Mouse (Mus musculus) right cerebral cortex, postnatal 36 days (tissue): ENCODE results near the gene Steap4.
"Not testable (repeated sequence)": the region's sequence is repeated elsewhere in the genome, so short reads cannot be mapped to it uniquely, and the experiment has no call there.

ENCODE experiments used
- DNase-seq, 2 experiments: peaks; one replicate each; pipeline ENCODE4 v3.0.0; 2022; ENCODE audit warnings: low spot score in 2 of 2, mixed read lengths in 1 of 2

Gene Steap4

DNA sequence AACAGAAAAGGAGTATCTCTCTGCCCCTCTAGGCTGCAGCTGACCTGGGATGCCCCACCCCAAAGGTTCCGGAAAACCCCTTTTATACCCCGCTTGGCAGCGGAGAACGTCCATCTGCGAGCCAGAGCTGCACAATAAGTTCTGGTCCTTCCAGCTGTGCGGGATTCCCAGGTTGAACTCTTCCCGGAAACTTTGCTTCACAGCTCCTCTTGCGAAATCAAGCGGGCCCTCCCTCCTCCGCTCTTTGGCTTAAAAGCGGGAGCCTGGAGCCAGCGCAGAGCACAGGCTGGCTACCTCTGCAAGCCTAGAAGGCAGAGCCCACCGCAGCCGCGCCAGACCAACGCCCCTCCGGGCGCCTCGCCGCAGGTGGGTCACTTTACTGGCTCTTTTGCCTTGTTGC is at the start of gene Steap4:
Gene Steap4 (plus strand): TSS at position 282 of the 400 bp plus-strand sequence.
- no peak for DNase-seq

DNA sequence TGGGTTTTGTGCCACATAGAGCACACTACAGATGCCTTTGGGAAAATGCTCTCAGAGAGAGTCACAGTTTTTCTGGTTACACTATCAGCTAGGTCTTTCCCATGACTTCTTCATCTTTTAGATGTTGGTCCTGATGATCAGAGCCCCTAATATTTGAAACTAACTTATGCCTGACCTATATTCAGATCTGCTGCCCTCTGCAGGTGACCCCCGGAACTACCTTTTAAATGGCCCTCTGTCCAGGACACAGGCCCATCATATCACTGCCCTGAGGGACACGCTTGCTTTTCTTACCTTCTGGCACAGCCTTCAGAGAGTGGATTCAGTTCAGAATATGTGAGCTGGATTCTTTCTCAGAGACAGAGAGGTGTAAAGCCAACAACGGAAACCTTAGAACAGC is 48.3 kb upstream of the Steap4 start:
- DNase-seq, result no peak

DNA sequence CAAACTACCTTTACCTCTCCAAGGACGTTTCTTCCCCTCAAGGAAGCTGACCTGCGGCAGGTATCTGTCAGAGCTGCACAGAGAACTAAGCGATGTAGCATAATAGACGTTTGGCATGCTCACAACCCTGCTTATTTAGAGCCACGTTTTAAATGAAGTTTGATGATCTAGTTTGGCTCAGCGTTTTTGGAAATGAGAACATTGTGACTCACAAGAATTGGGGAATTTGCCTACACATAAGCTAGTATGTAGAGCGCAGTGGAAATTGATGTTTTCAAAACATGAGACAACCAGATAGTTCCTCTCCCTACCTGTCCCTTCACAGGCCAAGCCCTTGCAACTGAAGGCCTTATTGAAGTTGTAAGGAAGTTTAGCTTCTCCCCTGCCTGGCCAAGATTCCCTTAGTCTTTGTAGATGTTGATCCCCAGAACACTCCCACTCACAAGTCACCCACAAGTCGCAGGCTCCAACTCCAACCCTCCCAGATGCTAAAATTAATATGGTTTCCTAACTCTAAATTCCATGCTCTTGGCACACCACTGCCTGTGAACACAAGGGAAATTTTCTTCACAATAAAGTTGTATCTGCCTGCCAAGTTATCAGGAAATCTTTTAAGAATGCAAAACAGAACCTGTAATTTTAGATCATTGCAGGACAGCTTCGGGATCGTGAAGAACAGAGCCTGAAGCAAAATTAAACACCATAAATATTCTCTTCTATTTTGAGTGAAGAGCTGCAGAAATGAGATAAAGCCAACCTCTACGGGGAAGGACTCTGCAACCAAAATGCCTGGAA is 42.6 kb upstream of the Steap4 start:
- DNase-seq, result peak; percentile 35 to 59

DNA sequence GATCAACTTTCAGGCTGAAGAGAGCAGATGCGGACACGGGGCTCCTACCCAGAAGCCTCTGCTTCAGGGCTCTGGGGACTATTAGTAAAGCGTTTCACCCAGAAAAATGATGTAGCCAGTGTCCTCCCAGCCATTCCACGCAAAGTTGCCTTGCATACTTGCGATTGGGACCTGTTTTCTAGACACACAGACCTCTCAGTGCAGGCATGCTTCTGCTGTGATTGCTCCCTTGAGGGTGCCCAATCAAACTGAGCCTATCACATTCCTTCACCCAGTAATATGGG is 42.0 kb upstream of the Steap4 start:
- DNase-seq, result no peak

DNA sequence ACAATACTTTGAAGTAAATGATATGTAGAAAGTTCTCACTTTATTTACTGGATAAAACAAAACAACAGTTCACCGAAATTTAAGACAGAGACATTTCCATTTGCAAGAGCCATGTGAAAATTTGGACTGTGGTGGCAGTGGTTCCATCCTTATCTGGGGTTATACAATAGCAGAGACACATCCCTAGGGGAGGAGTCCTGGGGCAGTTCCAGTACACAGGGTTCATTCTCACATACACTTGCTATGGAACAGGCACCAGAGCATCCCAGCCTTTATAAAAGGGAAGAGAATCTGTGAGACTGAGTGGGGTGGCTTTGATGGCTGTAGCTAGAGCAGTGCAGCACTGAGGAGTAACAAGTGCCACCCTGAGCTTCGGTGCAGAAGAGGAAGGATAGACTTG is 40.6 kb upstream of the Steap4 start:
- no peak for DNase-seq

DNA sequence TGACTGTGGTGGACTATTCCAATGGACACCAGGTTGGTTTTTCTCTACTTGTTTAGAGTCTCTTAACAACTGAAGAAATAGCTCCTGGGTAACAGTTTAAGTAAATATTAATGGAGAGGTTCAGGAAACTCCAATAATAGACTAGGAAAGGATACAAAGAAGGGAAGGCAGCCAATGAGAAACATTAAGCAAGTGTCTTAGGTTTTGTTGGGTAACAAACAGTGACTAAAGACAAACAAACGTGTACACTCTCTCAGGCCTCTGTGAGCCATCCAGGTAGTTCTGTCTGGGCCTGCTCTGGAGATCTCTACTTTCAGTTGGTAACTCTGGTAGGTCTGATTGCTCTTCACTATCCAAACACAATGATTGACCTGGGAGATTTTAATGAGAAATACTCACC is 37.5 kb upstream of the Steap4 start:
- DNase-seq, result no peak

DNA sequence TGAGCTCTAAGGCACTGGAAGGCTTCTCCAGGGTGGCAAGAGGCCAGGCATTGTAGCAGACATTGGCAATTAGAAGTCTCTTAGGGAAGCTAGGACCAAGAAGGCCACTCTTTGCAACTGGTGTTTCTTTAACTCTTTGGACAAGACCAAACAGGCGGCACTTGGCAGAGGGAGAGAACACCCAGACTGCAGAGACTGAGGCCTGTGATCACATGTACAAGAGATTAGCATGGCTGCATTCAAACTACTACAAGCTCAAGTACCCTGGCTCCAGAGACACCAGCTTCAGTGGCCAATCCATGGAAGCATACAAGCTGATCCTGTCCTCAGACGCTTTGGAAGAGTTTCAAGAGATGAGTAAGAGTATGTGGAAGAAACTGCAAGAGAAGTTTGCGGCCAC is 36.6 kb upstream of the Steap4 start:
- no peak for DNase-seq

DNA sequence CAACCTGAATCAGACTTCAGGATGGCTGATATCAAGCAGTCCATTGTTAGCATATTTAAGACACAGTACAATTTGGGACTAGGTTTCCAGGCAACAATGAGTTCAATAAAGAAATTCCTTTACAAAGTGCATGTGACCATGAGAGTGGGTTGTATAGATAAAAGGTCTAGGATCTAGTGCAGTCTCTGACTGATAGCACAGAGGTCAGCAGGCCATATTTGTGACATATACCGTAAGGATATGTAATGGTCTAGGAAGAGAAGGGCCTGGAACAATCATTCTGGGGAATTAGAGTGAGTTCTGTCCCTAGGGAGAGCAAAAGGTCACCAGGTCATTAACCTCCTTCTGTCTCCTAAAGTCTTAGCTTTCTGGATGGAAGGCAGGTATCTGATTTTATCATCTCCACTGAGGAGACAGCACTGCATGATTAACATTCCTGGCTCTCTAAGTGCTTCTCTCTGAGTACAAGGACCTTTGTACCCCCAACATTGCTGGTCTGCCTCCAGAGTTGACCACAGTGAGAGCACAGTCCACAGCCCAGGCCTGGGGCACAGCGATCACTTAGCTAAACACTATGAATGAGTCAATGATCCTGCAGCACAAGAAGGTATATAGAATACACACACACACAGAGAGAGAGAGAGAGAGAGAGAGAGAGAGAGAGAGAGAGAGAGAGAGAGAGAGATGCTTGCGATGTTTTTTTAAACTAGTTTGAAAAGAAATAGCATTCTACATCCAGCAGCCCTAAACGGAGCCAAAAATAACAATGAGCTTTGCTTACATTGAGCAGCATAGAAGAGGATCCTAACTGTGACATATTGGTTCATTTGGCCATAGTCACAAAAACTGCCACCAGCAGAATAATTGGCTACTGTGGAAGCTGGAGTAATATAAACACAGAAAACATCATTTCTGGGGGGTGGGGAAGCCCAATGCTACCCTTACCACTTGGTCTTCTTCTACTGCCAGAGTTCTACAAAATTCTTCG is 27.7 kb upstream of the Steap4 start:
- no peak for DNase-seq

DNA sequence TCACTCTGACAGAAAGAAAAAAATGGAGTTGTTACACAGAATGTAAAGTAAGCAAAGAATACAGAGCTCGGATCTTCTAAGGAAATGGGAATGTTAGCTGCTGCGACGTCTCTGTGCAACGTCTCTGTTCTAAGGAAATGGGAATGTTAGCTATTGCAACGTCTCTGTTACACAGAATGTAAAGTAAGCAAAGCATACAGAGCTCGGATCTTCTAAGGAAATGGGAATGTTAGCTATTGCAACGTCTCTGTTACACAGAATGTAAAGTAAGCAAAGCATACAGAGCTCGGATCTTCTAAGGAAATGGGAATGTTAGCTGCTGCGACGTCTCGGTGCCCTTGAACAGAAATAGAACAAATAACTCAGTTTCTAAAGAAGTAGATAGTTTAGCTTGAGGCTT is 26.8 kb upstream of the Steap4 start:
- not testable (repeated sequence) for DNase-seq

DNA sequence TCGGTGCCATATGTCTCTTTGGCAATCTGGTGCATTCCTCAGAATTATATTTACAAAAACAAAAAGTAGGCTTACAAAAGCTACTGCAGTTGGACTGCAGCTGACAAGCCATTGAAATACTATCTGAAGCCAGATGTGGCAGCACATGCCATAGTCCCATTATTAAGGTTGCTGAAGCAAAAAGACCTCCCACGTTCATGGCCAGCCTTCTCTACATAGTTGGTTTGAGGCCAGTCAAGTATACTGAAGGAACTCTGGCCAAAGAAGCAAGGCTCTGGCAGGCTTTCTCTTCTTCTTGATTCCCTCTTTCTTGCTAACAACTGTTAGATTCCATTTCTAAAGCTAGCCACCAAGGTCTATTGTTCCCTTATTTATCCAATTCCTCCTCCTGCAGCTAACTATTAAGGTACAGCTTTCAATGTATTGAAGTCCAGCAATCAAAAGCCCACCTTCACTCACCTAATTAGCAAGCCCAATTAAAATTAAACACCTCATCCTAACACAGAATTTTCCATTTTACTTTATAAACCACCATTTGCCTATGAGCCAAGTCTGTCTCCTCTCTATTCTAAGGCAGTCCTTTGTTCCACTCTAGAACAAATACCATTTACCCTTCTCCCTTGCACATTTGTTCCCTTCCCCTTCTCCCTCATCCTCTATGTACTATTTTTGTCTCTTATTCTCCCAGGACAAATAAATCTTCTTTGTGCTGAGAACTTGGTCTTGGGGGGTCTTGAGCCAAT is 26.2 kb upstream of the Steap4 start:
- DNase-seq, result no peak

DNA sequence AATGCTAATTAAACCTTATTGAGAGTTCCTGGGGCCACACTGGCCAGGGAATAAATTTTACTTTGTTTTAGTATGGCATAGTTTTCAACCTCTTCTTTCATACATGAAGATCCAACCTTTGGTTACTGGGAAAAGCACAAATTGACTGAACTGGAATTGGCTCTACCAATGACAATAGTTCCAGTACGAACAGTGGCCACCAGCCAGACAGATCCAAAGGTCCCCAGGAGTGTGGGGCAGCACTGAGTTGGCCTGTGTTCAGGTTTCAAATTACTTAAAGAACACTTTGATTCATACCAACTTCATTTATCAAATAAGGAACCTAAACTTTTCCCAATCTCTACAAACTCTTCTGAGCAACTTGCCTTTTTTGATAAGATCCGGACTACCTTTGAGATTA is 5.4 kb upstream of the Steap4 start:
- DNase-seq, result no peak

DNA sequence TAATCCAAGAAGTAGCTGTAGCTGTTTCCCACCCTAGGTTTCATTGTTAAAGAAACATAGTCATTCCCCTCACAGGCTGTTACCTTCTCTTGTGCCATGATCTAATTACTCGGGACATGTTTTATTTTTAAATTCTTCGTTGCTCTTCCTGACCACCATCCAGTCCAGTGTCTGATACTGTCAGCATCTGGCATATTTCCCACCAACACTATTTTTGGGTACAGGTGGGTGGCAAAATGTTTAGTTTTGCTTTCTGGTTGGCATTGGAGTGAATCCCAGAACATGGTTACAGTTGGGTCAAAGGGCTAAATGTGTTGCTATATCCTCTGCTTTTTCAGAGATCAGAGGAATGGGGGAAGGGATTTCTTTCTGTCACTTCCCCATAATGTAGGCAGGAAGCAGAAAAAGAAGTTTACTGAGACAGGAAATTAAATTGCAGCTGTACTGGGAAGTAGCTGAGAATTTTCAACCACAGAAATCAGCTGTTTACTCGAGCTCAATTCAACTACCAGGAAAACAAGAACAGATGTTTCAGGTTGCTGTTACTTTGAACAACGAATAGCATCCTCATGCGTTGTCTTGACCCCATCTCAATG is 4.8 kb upstream of the Steap4 start:
- no peak for DNase-seq

DNA sequence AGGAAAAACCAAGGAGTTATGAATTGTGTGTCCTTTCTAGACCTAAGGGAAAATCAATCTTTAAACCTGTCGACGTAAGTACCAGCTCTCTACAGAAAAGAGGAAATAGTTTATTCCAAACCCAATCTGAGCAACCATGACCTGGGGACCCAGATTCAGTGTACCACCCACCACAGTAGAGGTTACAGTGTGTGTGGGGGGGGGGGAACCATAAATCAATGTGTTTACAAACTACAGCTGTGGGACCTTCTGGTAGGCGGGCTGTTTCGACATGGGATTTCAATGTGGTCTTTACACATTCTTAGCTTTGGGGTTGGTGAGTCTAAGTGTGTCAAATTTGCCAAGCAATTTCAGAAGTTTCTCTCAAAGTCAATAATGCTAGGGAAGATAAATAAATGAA is 2.2 kb upstream of the Steap4 start:
- DNase-seq, result no peak

DNA sequence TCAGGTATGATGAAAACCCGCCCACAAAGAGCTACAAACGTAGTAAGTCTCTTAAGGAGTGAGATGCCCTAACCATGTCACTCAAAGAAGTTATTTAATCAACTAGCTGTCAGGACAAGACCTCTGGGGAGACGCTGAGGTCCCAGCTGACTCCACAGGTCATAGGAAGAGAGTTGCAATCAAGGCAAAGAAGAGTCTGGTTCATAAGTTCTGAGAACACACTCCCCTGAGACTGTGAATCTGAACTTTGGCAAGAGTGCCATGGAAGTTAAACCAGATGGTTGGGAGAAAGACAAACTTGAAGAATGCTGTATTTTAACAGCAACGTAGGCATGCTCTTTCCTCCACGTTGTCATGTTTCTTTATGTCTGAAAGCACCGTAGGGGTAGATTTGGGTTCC is 971 bp upstream of the Steap4 start:
- DNase-seq, result no peak

DNA sequence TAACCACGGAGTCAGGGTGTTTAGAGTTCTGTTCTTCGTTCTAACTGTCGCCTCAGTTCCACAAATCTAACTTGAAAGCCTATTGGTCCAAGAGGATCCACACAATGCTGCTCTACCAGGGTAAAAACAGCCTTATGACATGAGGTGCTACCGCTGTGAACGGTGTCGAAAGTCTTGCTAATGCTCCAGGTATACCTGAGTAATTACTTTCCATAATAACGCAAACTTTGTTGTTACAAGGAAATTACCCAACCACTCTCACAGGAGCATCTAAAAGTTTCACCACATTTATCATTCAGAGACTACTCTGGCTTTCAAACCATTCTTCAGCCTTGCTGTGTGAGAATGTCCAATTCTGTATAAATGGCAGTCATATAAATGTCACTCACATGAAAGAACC is 856 bp downstream of the Steap4 start:
- DNase-seq, result no peak

DNA sequence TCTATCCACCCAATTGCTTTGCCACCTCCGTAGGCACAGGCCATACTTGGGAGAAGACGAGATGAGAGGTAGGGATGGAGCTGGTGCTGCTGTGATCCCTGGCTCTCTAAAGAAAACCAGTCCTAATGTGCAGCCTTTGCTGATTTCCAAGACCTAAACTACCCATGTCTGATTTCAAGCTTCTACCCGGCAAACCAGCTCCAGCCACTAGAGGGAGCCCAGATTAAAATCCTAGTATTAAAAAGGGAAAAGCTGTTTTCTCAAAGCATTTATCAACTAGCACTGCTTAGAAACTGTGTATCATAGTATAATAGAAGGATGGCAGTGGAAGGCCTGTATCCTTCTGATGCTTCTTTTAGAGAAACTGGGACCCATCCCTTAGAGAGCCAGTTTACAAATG is 5.0 kb downstream of the Steap4 start:
- DNase-seq, result peak in 1 of 2 experiments; percentile 22

DNA sequence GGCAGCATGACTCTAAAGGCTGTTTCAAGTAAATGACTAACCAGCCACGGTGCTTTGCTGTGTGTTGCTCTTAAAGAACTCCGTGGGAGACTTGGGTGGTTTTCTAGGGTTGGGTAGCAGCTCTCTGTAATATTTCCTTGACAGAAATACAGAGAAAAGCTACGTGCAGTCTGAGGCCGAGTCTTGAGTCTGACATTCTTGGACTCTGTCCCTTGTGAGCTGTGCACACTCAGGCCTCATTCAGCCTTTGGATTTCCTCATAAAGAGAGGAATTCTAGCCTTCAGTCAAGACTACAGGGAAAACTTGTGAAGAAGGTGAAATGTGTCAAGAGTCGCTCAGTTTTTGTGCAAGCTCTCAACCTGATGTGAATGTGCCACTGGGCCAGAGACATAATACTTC is 7.9 kb downstream of the Steap4 start:
- no peak for DNase-seq

DNA sequence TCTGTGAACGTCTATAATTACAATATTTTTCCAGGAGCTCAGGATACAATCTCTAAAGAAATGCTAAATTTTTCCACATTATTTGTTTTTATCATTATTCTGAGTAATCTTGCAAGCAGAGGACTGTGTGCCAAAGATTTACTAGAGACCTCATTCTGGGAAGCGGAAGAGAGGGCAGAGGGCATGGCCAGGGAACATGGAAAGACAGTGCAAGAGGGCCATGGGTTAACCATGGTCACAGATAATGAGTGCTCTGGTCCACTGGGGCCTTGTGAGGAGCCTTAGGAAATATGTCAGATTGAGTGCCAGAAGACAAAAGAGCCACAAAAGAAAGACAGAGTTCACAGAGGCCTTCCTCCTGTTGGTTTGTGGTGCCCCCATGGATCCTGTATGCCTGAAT is 12.0 kb downstream of the Steap4 start:
- no peak for DNase-seq

DNA sequence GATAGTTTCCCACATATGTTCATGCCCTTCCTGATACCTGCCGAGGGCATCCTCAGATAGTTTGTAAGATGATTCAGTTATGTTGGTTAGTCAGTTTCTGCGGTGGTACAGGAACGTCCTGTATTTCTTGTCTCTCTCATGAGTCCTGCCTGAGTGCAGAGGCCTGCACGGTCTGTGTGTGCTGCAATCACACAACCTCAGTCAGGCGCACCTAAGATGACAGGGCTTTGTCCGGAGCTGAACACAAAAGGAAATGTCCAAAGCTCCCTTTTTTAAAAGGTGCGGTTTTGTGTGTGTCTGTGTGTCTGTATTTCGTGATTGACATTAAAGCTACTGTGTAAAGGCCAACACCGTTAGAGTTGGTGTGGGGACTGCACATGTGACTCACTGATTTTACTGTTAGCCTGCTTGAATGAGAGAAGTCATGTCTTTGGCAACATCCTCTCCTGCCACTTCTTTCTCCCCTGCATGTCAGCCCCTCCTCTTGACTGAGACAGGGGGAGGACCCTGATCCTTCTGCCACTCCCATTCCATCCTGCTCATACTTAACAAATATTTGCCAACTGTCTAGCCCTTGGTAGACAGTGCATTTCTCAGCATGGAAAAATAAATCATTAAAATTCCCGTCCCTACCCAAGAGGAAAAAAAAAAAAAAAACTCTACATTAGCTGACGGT is 14.4 kb downstream of the Steap4 start:
- no peak for DNase-seq

DNA sequence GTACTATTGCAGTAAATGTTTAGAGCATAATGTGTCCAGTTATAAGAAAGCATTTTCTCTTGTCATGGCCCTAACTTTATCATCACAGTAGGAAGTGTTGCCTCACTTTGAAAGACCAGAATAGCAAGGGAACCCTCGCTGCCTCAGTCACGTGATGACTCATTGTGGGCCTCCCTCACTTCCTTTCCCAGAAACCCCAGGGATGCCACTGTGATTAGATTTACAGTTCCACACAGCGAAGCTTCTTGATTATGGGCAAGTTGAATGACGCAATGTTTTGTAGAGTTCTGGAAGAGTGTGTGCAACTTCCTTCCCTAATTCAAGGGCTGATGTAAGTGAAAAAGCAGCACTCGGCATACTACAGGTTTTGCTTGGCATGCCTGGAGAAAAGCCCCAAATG is 20.3 kb downstream of the Steap4 start:
- no peak for DNase-seq

DNA sequence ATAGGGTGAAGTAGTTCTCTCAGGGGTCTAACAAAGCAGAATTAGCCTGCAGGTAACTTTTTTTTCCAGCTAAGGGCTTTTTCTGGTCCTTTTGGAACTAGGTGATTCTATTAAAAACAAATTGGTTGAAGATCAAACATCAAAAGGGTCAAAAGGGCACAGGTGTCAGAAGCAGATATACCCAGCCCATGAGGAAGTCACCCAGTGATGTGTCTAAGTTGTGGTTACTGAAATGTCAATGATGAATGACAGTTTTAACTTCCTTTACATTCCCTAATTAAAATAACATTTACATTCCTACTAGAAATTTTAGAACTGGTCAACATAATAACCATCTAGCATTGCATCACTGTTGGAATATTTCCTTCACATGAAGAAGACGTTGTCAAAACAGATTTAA is 27.7 kb downstream of the Steap4 start:
- DNase-seq, result no peak
